Mouse (Mus musculus) intestine, embryonic 16.5 days (tissue): ENCODE measurements around the gene Prmt3. TPM values are rescaled to one million over a fixed set of nuclear protein-coding genes. Genes with fewer than 3 reads are reported as not detected.

ENCODE experiments used
- ATAC-seq: fragments of 200-750 bp; cut with Nextera tagmentation; 2 replicates; pipeline ENCODE4 v1.8.0; 2017; ENCODE audit warnings: moderate TSS enrichment, moderate library complexity
- H3K27ac ChIP-seq: fragments of 300-500 bp; sonication (generic); 2 replicates; pipeline ENCODE4 v1.5.1; 2014; ENCODE audit warnings: mild to moderate bottlenecking, low read length
- H3K27me3 ChIP-seq: fragments of 300-500 bp; sonication (generic); replicated peaks from 2 replicates; pipeline ENCODE4 v1.6.1; 2014; ENCODE audit warnings: low read length, control low read depth, mixed read lengths; ENCODE audit not compliant: control insufficient read depth, insufficient read depth
- H3K36me3 ChIP-seq: fragments of 300-500 bp; sonication (generic); 2 replicates; pipeline ENCODE4 v1.6.1; 2014; ENCODE audit warnings: low read length, control low read depth; ENCODE audit not compliant: control insufficient read depth, insufficient read depth
- H3K4me1 ChIP-seq: fragments of 300-500 bp; sonication (generic); 2 replicates; pipeline ENCODE4 v1.6.1; 2014; ENCODE audit warnings: low read length, control low read depth, mixed read lengths; ENCODE audit not compliant: control insufficient read depth, insufficient read depth
- H3K4me2 ChIP-seq: fragments of 300-500 bp; sonication (generic); 2 replicates; pipeline ENCODE4 v1.6.1; 2014; ENCODE audit warnings: low read depth, low read length, control low read depth
- H3K4me3 ChIP-seq: fragments of 300-500 bp; sonication (generic); 2 replicates; pipeline ENCODE4 v1.5.1; 2014; ENCODE audit warnings: mild to moderate bottlenecking, low read length
- H3K9ac ChIP-seq: fragments of 300-500 bp; sonication (generic); 2 replicates; pipeline ENCODE4 v1.6.1; 2014; ENCODE audit warnings: low read depth, low read length
- H3K9me3 ChIP-seq: fragments of 300-500 bp; sonication (generic); 2 replicates; pipeline ENCODE4 v1.6.1; 2016; ENCODE audit warnings: low read length, control low read depth; ENCODE audit not compliant: control insufficient read depth
- WGBS: fragments of 180-500 bp; shearing (Covaris S2); extraction: QIAGEN DNeasy Blood & Tissue Kit; methylation state at CpG from one replicate; pipeline ENCODE4 v1.1.7; 2014; 5-methylcytosine and 5-hydroxymethylcytosine counted together
- polyA plus RNA-seq: library from polyadenylated mRNA; unstranded; fragments of >200 nt; fragmentation: Nextera tagmentation; extraction: Ambion mirVana; gene quantifications from 2 replicates; pipeline ENCODE4 v1.2.1, GENCODE M21; 2015

Prmt3 gene
- polyA plus RNA-seq, 1 experiment from 2014 or later: 45.4 TPM

- no peak for ATAC-seq
- Histone ChIP-seq H3K4me3 (no peak overlapping the region), H3K27me3 (no peaks in the 10 kb centered on the region), H3K27ac (no peak overlapping the region), H3K4me1 (no peaks in the 10 kb centered on the region), H3K9me3 (no peaks in the 10 kb centered on the region), H3K36me3 (peaks cover 2% of the 10 kb centered on the region; the same call in 1 of the 2 replicates), H3K4me2 (no peak overlapping the region), H3K9ac (no peak overlapping the region)
- WGBS: 88% methylated on average over 6 of the region's 6 CpGs
Measured at GRCm38 (mm10) chr7:49809100-49809499, 31.0 kb downstream of the Prmt3 start.

- Histone ChIP-seq H3K27ac (no peak overlapping the region), H3K27me3 (no peaks in the 10 kb centered on the region), H3K4me2 (no peak overlapping the region), H3K4me1 (no peaks in the 10 kb centered on the region), H3K4me3 (no peak overlapping the region), H3K36me3 (peaks cover 2% of the 10 kb centered on the region; the same call in 1 of the 2 replicates), H3K9ac (no peak overlapping the region), H3K9me3 (no peaks in the 10 kb centered on the region)
- no peak for ATAC-seq
- 68% methylated on average over 3 of the region's 3 CpGs for WGBS
Measured at GRCm38 (mm10) chr7:49809562-49809961, 31.4 kb downstream of the Prmt3 start.

GRCm38 (mm10) chr7:49811346-49811745 lies 33.2 kb downstream of the Prmt3 start:
- WGBS: 59% methylated on average over 4 of the region's 4 CpGs
- no peak overlapping the region for H3K4me2 ChIP-seq
- peaks cover 2% of the 10 kb centered on the region; the same call in 1 of the 2 replicates for H3K36me3 ChIP-seq
- H3K4me1 ChIP-seq: no peaks in the 10 kb centered on the region
- no peak overlapping the region for H3K4me3 ChIP-seq
- no peak for ATAC-seq
- H3K9ac ChIP-seq: no peak overlapping the region
- H3K9me3 ChIP-seq: no peaks in the 10 kb centered on the region
- no peak overlapping the region for H3K27ac ChIP-seq
- no peaks in the 10 kb centered on the region for H3K27me3 ChIP-seq

GRCm38 (mm10) chr7:49819393-49819792 lies 41.2 kb downstream of the Prmt3 start:
- WGBS: 67% methylated on average over 4 of the region's 4 CpGs
- no peaks in the 10 kb centered on the region for H3K36me3 ChIP-seq
- no peaks in the 10 kb centered on the region for H3K9me3 ChIP-seq
- H3K4me2 ChIP-seq: no peak overlapping the region
- no peak overlapping the region for H3K4me3 ChIP-seq
- H3K4me1 ChIP-seq: no peaks in the 10 kb centered on the region
- H3K27ac ChIP-seq: no peak overlapping the region
- no peaks in the 10 kb centered on the region for H3K27me3 ChIP-seq
- no peak for ATAC-seq
- H3K9ac ChIP-seq: no peak overlapping the region

GRCm38 (mm10) chr7:49821370-49821769 lies 43.2 kb downstream of the Prmt3 start:
- no peak overlapping the region for H3K9ac ChIP-seq
- 80% methylated on average over 1 of the region's 1 CpGs for WGBS

GRCm38 (mm10) chr7:49822028-49822427 lies 43.9 kb downstream of the Prmt3 start:
- H3K27ac ChIP-seq: no peak overlapping the region
- no peaks in the 10 kb centered on the region for H3K9me3 ChIP-seq
- H3K4me3 ChIP-seq: no peak overlapping the region
- H3K4me1 ChIP-seq: no peaks in the 10 kb centered on the region
- no peak for ATAC-seq
- WGBS: 80% methylated on average over 2 of the region's 2 CpGs
- H3K36me3 ChIP-seq: no peaks in the 10 kb centered on the region
- H3K27me3 ChIP-seq: no peaks in the 10 kb centered on the region
- H3K4me2 ChIP-seq: no peak overlapping the region
- H3K9ac ChIP-seq: no peak overlapping the region

More at GRCm38 (mm10) chr7:49821370-49821769, 43.2 kb downstream of the Prmt3 start:
- no peak for ATAC-seq
- Histone ChIP-seq H3K36me3 (no peaks in the 10 kb centered on the region), H3K4me1 (no peaks in the 10 kb centered on the region), H3K9me3 (no peaks in the 10 kb centered on the region), H3K27ac (no peak overlapping the region), H3K4me3 (no peak overlapping the region), H3K4me2 (no peak overlapping the region), H3K27me3 (no peaks in the 10 kb centered on the region)

- Histone ChIP-seq H3K36me3 (no peaks in the 10 kb centered on the region), H3K4me3 (no peak overlapping the region), H3K27me3 (no peaks in the 10 kb centered on the region), H3K4me2 (no peak overlapping the region), H3K27ac (no peak overlapping the region), H3K4me1 (no peaks in the 10 kb centered on the region), H3K9me3 (no peaks in the 10 kb centered on the region), H3K9ac (no peak overlapping the region)
- 80% methylated on average over 4 of the region's 4 CpGs for WGBS
- ATAC-seq: no peak
Measured at GRCm38 (mm10) chr7:49823595-49823994, 45.4 kb downstream of the Prmt3 start.

- H3K27me3 ChIP-seq: no peaks in the 10 kb centered on the region
- H3K4me3 ChIP-seq: no peak overlapping the region
- H3K9me3 ChIP-seq: no peaks in the 10 kb centered on the region
- no peaks in the 10 kb centered on the region for H3K4me1 ChIP-seq
- WGBS: 94% methylated on average over 6 of the region's 6 CpGs
- no peak overlapping the region for H3K27ac ChIP-seq
- no peak for ATAC-seq
- no peak overlapping the region for H3K9ac ChIP-seq
- no peaks in the 10 kb centered on the region for H3K36me3 ChIP-seq
- no peak overlapping the region for H3K4me2 ChIP-seq
Measured at GRCm38 (mm10) chr7:49824043-49824442, 45.9 kb downstream of the Prmt3 start.

GRCm38 (mm10) chr7:49824581-49824980 lies 46.4 kb downstream of the Prmt3 start:
- 77% methylated on average over 2 of the region's 2 CpGs for WGBS

GRCm38 (mm10) chr7:49825492-49825891 lies 47.3 kb downstream of the Prmt3 start:
- no peaks in the 10 kb centered on the region for H3K27me3 ChIP-seq
- H3K27ac ChIP-seq: no peak overlapping the region
- no peaks in the 10 kb centered on the region for H3K4me1 ChIP-seq
- ATAC-seq: no peak
- WGBS: 85% methylated on average over 3 of the region's 3 CpGs
- no peak overlapping the region for H3K9ac ChIP-seq
- H3K9me3 ChIP-seq: no peaks in the 10 kb centered on the region
- no peak overlapping the region for H3K4me2 ChIP-seq
- H3K36me3 ChIP-seq: no peaks in the 10 kb centered on the region
- H3K4me3 ChIP-seq: no peak overlapping the region

More at GRCm38 (mm10) chr7:49824581-49824980, 46.4 kb downstream of the Prmt3 start:
- no peaks in the 10 kb centered on the region for H3K9me3 ChIP-seq
- H3K27ac ChIP-seq: no peak overlapping the region
- no peaks in the 10 kb centered on the region for H3K4me1 ChIP-seq
- no peak overlapping the region for H3K9ac ChIP-seq
- no peaks in the 10 kb centered on the region for H3K36me3 ChIP-seq
- no peak for ATAC-seq
- H3K27me3 ChIP-seq: no peaks in the 10 kb centered on the region
- H3K4me2 ChIP-seq: no peak overlapping the region
- H3K4me3 ChIP-seq: no peak overlapping the region
